Mouse (Mus musculus) kidney, adult 9 months (tissue): ENCODE measurements around the gene Il4ra.

ENCODE experiments used
- DNase-seq: peaks from one replicate; pipeline ENCODE4 v3.0.0; 2022

Gene Il4ra

GRCm38 (mm10) chr7:125551766-125552709, at the start of gene Il4ra:
Gene Il4ra (plus strand): TSS chr7:125552120.
- DNase-seq, result peak; percentile 96

- no peak for DNase-seq
These were observed 48.4 kb upstream of the Il4ra start for GRCm38 (mm10) chr7:125503374-125504092.

GRCm38 (mm10) chr7:125504618-125505017, 47.3 kb upstream of the Il4ra start:
- DNase-seq, result no peak

GRCm38 (mm10) chr7:125505568-125505967, 46.4 kb upstream of the Il4ra start:
- DNase-seq, result no peak

GRCm38 (mm10) chr7:125507279-125507678, 44.6 kb upstream of the Il4ra start:
- no peak for DNase-seq

- DNase-seq, result no peak
These were observed 40.5 kb upstream of the Il4ra start for GRCm38 (mm10) chr7:125511432-125511831.

GRCm38 (mm10) chr7:125511852-125512251, 40.1 kb upstream of the Il4ra start:
- DNase-seq, result no peak

GRCm38 (mm10) chr7:125515081-125515853, 36.7 kb upstream of the Il4ra start:
- DNase-seq, result no peak

GRCm38 (mm10) chr7:125516723-125517122, 35.2 kb upstream of the Il4ra start:
- no peak for DNase-seq

GRCm38 (mm10) chr7:125517470-125517869, 34.5 kb upstream of the Il4ra start:
- no peak for DNase-seq

GRCm38 (mm10) chr7:125519715-125520114, 32.2 kb upstream of the Il4ra start:
- no peak for DNase-seq

GRCm38 (mm10) chr7:125523051-125523450, 28.9 kb upstream of the Il4ra start:
- no peak for DNase-seq

GRCm38 (mm10) chr7:125527186-125527585, 24.7 kb upstream of the Il4ra start:
- no peak for DNase-seq

GRCm38 (mm10) chr7:125527901-125528580, 23.9 kb upstream of the Il4ra start:
- no peak for DNase-seq

- no peak for DNase-seq
These were observed 12.6 kb upstream of the Il4ra start for GRCm38 (mm10) chr7:125539351-125539750.

- no peak for DNase-seq
These were observed 10.9 kb upstream of the Il4ra start for GRCm38 (mm10) chr7:125541026-125541425.

- DNase-seq, result no peak
These were observed 10.1 kb upstream of the Il4ra start for GRCm38 (mm10) chr7:125541821-125542220.

GRCm38 (mm10) chr7:125542335-125543050, 9.4 kb upstream of the Il4ra start:
- no peak for DNase-seq

GRCm38 (mm10) chr7:125543497-125543896, 8.4 kb upstream of the Il4ra start:
- DNase-seq, result no peak

GRCm38 (mm10) chr7:125545331-125545730, 6.6 kb upstream of the Il4ra start:
- no peak for DNase-seq

GRCm38 (mm10) chr7:125546727-125547126, 5.2 kb upstream of the Il4ra start:
- DNase-seq, result no peak

GRCm38 (mm10) chr7:125549916-125550315, 2.0 kb upstream of the Il4ra start:
- no peak for DNase-seq
